In the genomic region with DNA sequence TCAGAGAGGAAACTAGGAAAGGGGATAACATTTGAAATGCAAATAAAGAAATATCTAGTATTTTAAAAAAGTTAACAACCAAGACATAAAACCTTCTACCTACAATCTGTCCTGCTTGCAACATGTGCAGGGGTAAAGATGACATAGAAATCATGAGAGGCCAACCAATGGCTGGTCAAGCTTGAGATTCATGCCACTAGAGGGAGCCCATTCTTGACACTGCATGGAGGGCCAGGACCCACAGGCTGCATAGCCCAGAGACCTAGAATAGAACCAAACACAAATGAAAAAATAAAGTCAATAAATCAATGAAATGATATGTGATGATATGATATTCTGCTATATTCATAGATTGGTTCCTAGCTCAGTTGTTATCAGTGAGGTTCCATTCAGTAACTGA, we compare ENCODE assay signal across 10 mouse cellular contexts.
DNase-seq lines count a peak whose midpoint lies in the region; ATAC-seq lines count a peak whose summit lies in the region.
"Had no signal": no experiment of that assay in that cellular context is flagged by ENCODE, and none has a peak within 500 bp of the region (broad histone marks: within the 10 kb centered on the region; RNA-seq: fewer than 3 reads in every experiment).

No protein-coding gene starts in this region.

- H3K9ac ChIP-seq in embryonic facial prominence, embryonic 11.5 days (replicated peaks; ENCODE audit: low read length), result no peak overlapping the region
- H3K9ac ChIP-seq: neural tube, embryonic 13.5 days had no signal

- H3K27ac ChIP-seq in heart, embryonic 10.5 days, result no peak overlapping the region
- H3K27ac ChIP-seq in embryonic facial prominence, embryonic 11.5 days (replicated peaks; ENCODE audit: low read depth, low read length), result no peak overlapping the region
- H3K27ac ChIP-seq: neural tube, embryonic 13.5 days had no signal

- ATAC-seq in embryonic facial prominence, embryonic 11.5 days (replicated peaks; ENCODE audit: insufficient number of reproducible peaks, low FRiP score, low TSS enrichment, low read depth), result no peak
- no peak for ATAC-seq in inflammation-experienced regulatory T-cells, adult 6 months

- H3K4me2 ChIP-seq in embryonic facial prominence, embryonic 11.5 days (ENCODE audit: low read depth, low read length), result no peak overlapping the region
- H3K4me2 ChIP-seq: neural tube, embryonic 13.5 days had no signal

- H3K36me3 ChIP-seq in heart, embryonic 10.5 days, result no peaks in the 10 kb centered on the region
- no peaks in the 10 kb centered on the region for H3K36me3 ChIP-seq in embryonic facial prominence, embryonic 11.5 days (replicated peaks; ENCODE audit: control insufficient read depth, insufficient read depth, low read depth, low read length)
- H3K36me3 ChIP-seq: neural tube, embryonic 13.5 days had no signal

- DNase-seq in heart, postnatal 4 days, result peak; percentile 16
- no peak for DNase-seq in heart, embryonic 10.5 days (ENCODE audit: low spot score)
- DNase-seq in 3T3-L1 (ENCODE audit: low read depth, low spot score) (peak; percentile 59), ZHBTc4 (ENCODE audit: low read depth, low spot score) (peak; percentile 39), liver (no peak)
- DNase-seq in embryonic facial prominence, embryonic 11.5 days (ENCODE audit: low spot score), result peak; percentile 54
- no peak for DNase-seq in right cerebral cortex, adult 18-20 months
- DNase-seq: thymus, postnatal 25 days had no signal

- no peak overlapping the region for H3K4me3 ChIP-seq in heart, embryonic 10.5 days
- H3K4me3 ChIP-seq in embryonic facial prominence, embryonic 11.5 days (ENCODE audit: low read depth, low read length), result no peak overlapping the region
- H3K4me3 ChIP-seq: neural tube, embryonic 13.5 days had no signal

- no peaks in the 10 kb centered on the region for H3K27me3 ChIP-seq in heart, embryonic 10.5 days (ENCODE audit: insufficient read depth, poor library complexity, severe bottlenecking)
- H3K27me3 ChIP-seq in embryonic facial prominence, embryonic 11.5 days (ENCODE audit: control insufficient read depth, insufficient read depth, low read length), result no peaks in the 10 kb centered on the region
- H3K27me3 ChIP-seq: neural tube, embryonic 13.5 days had no signal

- no peaks in the 10 kb centered on the region for H3K9me3 ChIP-seq in heart, embryonic 10.5 days
- H3K9me3 ChIP-seq in embryonic facial prominence, embryonic 11.5 days (replicated peaks; ENCODE audit: control insufficient read depth, low read length), result no peaks in the 10 kb centered on the region
- H3K9me3 ChIP-seq: neural tube, embryonic 13.5 days had no signal

- no peaks in the 10 kb centered on the region for H3K4me1 ChIP-seq in heart, embryonic 10.5 days
- no peaks in the 10 kb centered on the region for H3K4me1 ChIP-seq in embryonic facial prominence, embryonic 11.5 days (ENCODE audit: control insufficient read depth, insufficient read depth, low read length)
- H3K4me1 ChIP-seq: neural tube, embryonic 13.5 days had no signal

Comparison
In these comparisons a context has a peak if more than half of its experiments do, and no peak if none do; other contexts are left out.
1. DNase-seq: peak in heart, postnatal 4 days (single experiment), 3T3-L1 (single experiment), ZHBTc4 (single experiment) and embryonic facial prominence, embryonic 11.5 days (single experiment); none in heart, embryonic 10.5 days (single experiment), liver (single experiment) and right cerebral cortex, adult 18-20 months (single experiment).